Mouse (Mus musculus): ENCODE data around the gene Rsph1. TPM values are rescaled to one million over a fixed set of nuclear protein-coding genes. Genes with fewer than 3 reads are reported as not detected.

The Rsph1 gene
- 1 to 10 TPM; 2.8 to 4.0 TPM for total RNA-seq (2023)

DNA sequence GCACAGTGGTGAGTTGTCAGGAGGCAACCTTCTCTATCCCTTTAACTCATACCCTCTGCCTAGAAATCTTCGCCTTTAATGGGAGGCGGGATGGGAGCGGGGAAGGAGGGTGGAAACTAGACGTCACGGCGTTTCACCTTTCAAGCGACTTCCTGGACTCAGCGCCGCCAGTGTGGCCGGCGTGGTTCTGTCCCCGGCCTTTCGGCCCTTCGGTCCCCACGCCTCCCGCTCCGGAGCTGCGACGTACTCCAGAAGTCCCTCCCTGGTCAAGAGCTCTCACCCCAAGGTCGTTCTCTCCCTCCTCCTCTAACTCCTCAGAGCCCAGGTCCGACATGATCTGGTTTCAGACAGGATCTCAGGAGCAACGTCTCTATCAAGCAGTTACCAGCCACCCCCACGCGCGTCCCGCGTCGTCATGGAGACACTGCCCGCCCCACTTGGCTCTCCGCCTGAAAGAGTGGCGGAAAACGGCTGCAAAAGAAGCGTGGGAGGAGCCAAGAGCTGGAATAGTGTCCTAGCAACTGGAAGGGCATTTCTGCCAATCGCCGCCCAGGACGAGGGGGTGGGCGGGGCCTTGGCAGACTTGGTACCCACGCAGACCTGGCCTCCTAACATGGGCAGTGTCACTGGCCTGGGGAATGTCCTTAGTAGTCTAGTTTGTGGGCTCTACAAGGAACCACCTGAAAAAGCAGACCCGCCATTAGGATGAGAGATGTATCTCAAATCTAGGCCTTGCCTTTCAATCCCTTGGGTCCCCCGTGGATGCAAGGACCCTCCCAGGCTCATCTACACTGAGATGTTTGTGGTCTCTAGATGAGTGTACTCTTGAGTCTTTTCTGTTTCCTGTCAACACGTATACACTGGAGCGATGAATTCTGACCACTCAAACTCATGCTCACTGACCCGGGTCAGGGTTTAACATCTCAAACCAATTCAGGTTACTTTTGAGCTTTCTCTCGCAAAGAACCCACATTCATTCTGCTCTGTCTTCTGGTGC lies at the start of gene Rsph1:
Gene Rsph1 (minus strand): TSS at position 462 of the 997 bp plus-strand sequence.

DNA sequence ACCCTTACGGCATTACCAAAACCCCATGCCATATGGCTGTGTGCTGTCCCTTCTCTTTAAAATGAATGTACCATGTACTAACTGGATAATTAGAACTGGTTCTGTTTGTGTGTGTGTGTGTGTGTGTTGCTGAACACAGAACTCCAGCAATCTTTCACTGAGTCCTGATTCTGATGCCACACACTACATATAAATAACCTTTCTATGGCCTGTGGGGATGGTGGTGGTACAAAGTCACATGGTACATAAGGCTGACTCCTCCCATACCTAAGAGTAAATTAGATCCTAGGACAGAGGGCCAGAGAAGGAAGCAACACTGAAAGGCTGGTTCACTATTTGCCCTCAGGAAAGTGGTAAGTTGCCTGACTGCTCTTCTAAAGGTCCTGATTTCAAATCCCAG lies 9.3 kb upstream of the Rsph1 start, which contains the start of gene Slc37a1:
Gene Slc37a1 (plus strand): TSS at position 301 of the 400 bp plus-strand sequence.

DNA sequence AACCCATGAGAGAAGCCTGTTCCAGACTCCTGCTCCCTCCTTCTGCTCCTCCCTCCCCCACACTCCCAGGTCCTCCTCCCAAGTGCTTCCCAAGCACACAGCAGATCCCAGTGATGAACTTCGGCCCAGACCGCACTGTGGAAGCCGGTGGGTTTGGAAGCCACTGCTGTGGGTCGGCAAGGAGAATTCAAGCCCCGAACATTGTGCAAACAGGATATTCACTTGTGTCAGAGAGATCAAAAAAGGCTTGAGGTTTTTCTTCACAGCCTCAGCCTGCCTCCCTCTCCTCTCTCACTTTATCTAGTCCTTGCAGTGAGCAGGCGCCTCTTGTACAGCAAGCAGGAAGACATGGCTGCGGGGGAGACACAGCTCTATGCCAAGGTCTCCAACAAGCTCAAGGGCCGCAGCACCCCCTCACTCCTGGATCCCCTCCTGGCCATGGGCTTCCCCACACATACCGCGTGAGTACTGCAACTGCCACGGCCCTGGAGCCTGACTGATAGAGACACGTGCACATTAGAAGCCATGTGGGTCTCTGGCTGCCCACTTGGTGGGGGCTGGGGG lies 69.3 kb downstream of the Rsph1 start, which contains the start of gene Ubash3a:
Gene Ubash3a (plus strand): TSS at position 103 of the 564 bp plus-strand sequence.

Other genes starting within 250 kb of the Rsph1 start
- gene Abcg1, start 219.7 kb downstream of the Rsph1 start, total RNA-seq (2023) = 10 to 100 TPM; 48.6 to 50.0 TPM
- gene Tff3, start 147.7 kb downstream of the Rsph1 start, total RNA-seq (2023) = not detected
- gene Tff2, start 133.1 kb downstream of the Rsph1 start, total RNA-seq (2023) = not detected
- gene Tff1, start 112.1 kb downstream of the Rsph1 start, total RNA-seq (2023) = not detected
- gene Tmprss3, start 78.4 kb downstream of the Rsph1 start, total RNA-seq (2023) = 1 to 10 TPM; 1.8 TPM
- 1 to 10 TPM; 7.2 TPM for gene Ubash3a, start 69.5 kb downstream of the Rsph1 start, total RNA-seq (2023)
- 10 to 100 TPM; 25.4 to 35.6 TPM for gene Slc37a1, start 9.4 kb upstream of the Rsph1 start, total RNA-seq (2023)
- not detected for gene Pde9a, start 108.8 kb upstream of the Rsph1 start, total RNA-seq (2023)
- 10 to 100 TPM in 1 of 2 experiments, 1 to 10 TPM in 1; 8.4 to 10.2 TPM for gene Wdr4, start 242.6 kb upstream of the Rsph1 start, total RNA-seq (2023)
- gene Ndufv3, start 242.7 kb upstream of the Rsph1 start, total RNA-seq (2023) = 100 to 1,000 TPM; 101 to 102 TPM

All from neutrophil, adult 83 days (primary cell).